Mouse (Mus musculus) T-cell, adult 2 months (primary cell): ENCODE data around the gene Them5.
A peak's percentile ranks its signal among the peaks of the same experiment; 100 is the strongest.

Experiments
- DNase-seq: peaks from one replicate; pipeline ENCODE4 v3.0.0; 2022; ENCODE audit warnings: low spot score

The Them5 gene

DNA sequence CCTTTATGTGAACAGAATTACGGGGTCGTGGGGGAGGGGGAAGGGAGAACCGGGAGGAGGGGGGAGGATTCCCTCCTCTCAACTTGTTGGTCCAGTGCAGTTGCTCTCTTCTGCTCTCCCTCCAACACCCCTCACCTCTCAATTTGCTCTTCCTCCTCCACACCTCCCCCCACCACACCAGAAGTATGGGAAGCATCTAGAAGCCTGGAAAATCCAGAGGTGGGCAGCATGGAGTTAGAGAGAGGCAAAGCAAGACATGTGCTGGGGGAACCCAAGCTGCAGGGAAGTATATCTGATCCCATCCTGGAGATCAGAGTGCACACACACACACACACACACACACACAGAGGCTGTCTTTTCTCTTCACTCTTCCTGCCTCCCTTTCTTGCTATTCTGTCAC, 30.1 kb downstream of the Them5 start:
- no peak for DNase-seq

DNA sequence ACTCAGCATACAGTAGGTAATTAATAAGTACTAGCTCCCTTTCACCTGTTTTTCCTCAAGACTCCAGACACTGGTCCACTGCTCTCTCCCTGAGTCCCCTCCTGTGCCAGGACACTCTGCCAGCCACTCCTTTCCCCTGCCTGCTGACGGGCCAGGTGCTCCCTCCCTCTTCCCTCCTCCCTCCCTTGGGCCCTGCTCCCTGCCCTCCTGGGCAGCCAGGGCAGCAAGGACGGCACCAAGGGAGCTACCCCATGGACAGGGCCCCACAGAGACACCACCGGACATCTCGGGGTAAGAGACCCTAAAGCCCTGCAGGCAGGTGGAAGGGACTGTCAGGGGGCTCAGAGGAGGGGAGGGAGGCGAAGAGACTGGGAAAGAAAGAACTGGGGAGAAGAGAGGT, 30.7 kb downstream of the Them5 start, which contains the start of gene Rorc:
Gene Rorc (plus strand): TSS at position 154 of the 400 bp plus-strand sequence.
- DNase-seq, result no peak

GRCm38 (mm10) chr3:94373090-94373489, 31.2 kb downstream of the Them5 start:
- no peak for DNase-seq

DNA sequence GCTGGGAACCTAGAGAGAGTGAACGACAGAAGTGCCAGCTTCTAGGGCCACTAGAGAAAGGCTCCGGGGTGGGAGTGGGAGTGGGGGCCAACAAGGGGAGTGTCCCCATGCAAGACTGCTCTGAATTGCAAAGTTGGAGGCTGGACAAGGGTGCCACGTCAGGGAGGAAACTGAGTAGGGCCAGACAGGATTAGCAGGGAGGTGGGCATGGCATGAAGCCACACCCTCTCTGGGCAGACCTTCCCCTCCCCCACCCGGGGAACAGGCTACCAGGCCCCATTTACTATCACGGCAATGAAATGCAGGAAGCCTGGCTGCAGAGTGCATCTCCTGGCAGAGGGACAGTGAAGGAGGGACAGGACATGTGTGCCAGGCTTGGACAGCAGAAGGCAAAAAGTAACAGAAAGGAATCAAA, 31.7 kb downstream of the Them5 start:
- no peak for DNase-seq

DNA sequence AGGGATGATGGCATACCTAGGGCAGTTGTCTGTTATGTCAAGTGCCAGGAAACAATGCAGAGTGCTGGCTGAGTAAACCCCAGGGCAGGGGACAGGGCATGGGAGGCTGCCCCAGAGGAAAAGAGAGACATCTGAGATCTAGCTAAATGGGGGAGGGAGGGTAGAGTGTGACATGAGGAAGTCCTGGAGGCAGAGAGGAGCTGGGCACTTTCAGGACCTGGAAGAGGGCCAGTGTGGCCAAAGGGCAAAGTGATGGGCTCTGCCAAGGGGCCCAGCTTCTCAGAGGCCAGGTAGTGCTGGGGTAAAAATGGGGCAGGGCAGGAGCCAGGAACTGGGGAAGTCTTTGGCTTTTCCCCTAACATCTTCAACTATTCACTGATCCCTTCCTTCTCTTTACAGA, 32.7 kb downstream of the Them5 start:
- DNase-seq, result no peak

DNA sequence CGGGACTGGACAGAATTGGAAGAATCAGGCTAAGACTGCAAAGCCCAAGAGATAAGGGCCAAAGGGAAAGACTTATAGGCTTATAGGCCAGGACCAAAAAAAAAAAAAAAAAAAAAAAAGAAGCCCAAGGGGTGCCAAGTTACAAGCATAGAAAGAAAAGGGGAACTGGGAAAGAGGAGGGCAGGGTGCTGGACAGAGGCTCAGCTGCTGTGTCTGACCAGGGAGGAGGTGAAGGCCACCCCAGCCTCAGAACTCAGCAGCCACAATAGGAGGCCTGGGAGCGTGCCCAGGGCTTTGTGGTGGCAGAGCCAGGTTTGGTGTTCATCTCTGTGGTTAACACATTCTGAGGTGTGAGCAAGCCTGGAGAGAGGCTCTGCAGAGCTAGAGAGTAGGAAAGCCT, 33.2 kb downstream of the Them5 start:
- DNase-seq, result no peak

DNA sequence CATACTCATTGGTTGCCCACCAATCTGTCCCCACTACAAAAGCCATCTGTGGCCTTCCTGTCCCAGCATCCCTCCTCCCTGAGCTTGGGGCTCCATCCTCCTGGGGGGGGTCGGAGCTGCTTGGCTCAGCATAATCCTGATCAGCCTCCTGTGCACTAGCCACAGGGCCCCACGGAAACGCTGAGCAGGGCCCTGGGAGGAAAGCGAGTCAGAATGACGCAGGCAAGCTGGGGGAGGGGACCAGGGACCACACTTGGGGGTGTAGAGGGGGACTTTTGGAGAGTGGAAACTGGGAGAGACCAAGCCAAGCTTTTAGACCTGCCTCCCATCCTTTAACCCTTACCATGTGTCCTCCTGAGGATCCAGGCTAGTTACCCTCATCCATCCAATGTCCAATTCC, 34.0 kb downstream of the Them5 start:
- no peak for DNase-seq

DNA sequence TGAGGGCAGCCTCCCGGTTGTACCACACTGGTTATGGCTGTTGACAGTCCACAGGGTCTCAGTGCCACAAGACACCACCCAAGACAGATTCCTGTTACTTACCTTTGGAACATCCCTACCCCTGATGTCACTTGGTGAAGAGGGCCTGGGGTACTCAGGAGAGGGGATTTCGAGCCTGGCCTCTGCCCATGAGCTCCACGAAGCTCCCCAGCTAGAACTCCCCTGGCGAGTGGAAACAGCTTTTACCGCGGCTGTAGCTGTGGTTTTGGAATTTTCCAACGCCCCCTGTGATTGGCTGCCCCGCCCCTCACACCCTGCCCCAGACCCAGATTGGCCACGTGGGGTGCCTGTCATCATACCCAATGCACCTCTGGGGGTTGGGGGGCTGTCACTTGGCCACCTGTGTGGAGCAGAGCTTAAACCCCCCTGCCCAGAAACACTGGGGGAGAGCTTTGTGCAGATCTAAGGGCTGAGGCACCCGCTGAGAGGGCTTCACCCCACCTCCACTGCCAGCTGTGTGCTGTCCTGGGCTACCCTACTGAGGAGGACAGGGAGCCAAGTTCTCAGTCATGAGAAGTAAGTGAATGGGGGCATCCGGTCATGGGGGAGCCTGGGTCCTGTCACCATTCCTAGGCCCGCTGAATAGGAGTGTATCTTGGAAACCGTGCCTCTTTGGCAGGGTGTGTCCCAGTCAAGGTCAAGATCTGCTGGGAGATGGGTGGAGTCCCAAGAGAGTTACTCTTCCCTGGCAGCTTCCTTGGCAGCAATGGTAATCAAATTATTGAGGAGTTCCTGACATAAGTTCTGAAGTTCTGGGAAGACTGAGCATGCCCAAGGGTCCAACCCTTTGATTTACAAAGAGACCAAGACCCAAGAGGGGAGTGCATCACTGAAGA, 35.4 kb downstream of the Them5 start:
- DNase-seq, result no peak

- DNase-seq, result no peak
These were observed 38.1 kb downstream of the Them5 start for GRCm38 (mm10) chr3:94379831-94380510.

DNA sequence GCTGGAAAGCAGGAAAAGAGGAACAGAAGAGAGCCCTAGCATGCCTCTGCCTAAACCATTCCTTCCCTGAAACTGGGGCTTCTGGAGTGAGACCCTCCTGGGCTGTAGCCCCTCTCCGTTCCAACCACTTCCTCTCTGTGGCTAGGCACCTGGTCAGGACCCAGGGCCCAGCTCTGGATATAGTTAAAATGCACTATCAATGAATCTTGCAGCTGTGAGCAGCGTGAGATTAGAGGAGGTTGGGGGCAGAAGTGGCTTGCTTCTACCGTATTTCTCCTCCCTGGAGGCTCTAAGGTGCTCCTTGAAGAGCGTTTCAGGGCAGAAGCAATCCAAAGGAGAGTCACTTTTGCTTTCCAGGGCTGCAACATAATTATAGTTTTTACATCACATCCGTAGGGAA, 40.4 kb downstream of the Them5 start:
- no peak for DNase-seq

DNA sequence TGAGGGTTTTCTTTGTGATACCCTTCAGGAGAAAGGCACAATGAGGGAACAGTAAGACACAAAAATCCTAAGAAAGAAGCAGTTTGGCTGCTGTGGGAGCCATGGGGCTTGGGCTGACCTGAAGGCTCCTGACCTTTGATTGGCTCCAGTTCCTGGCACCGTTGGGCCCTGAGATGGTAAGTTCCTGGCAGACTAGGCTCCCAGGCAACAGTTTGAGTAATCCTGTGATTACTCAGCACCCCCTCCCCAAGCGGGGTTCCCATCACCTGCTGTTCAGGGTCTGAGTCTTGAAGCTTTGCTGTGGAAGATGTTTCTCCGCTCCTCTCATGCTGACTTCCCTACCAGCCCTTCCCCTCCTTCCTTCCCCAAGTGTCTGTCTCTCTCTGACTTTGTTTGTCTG, 41.6 kb downstream of the Them5 start:
- DNase-seq, result no peak

DNA sequence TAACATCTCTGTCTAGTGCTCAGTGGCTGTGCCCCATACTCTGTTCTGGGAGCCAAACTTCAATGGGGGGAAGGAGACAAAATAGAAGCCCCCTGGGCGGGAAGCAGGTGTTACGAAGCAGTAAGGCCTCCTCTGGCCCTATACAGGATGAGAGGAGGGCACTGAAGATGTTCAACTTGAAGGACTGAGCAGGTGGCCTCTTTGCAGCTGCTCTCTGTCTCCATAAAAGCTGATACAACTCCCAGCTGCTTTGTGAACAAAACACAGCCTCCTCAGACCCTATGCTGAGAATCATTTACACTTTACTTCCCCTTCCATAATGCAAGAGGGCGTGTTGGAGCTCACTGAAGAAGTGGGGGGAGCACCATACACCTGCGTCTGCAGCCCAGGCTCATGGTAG, 44.8 kb downstream of the Them5 start:
- no peak for DNase-seq

- no peak for DNase-seq
These were observed 45.5 kb downstream of the Them5 start for GRCm38 (mm10) chr3:94387391-94387790.

- DNase-seq, result peak; percentile 48
These were observed 46.1 kb downstream of the Them5 start for GRCm38 (mm10) chr3:94388047-94388446.

GRCm38 (mm10) chr3:94389420-94389819, 47.5 kb downstream of the Them5 start:
- DNase-seq, result no peak

DNA sequence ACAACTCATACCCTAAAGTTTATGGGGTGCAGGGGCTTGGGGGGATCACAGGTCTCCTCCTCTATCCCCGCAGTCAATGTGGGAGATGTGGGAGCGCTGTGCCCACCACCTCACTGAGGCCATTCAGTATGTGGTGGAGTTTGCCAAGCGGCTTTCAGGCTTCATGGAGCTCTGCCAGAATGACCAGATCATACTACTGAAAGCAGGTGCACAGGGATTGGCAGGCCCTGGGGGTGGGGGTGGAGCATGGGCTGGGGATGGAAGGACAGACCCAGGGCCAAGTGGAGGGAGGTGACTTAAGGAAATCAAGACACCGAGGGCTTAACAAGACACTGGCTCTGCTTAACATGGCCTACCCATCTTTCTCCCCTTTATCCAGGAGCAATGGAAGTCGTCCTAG, 49.1 kb downstream of the Them5 start:
- DNase-seq, result no peak

DNA sequence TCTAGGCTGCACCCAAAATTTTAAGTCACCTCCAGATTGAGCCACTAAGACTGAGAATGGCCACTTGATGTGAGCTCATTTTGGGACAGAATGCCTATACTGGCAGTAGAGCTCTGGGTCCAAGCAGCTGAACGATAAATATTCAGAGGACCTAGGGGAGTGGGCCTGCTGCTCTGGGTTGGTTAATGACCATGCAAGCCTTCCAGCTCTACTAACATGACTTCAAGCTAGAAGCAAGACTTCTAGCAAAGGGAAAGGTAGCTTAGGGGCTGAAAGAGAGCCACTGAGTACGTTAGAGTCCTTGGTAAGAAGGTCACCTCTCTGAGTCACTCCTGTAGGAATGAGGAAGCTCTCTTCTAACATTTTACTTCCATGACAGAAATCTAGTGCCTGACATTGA, 50.2 kb downstream of the Them5 start:
- no peak for DNase-seq

DNA sequence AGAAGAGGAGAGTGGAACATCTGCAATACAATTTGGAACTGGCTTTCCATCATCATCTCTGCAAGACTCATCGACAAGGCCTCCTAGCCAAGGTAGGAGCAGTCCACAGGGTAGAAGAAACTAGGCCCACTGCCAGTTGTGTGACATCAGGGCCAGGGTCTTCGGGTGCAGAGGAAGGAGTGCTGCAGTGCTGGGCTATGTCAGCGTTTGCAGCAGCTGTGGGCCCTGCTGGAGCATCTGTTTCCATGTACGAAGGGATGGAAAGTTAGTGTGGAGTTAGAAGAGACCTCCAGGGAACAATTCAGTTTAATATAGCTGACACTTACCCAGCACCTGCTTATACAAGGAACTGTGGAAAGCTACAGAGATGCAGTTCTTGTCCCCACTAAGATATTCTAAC, 51.1 kb downstream of the Them5 start:
- DNase-seq, result no peak

DNA sequence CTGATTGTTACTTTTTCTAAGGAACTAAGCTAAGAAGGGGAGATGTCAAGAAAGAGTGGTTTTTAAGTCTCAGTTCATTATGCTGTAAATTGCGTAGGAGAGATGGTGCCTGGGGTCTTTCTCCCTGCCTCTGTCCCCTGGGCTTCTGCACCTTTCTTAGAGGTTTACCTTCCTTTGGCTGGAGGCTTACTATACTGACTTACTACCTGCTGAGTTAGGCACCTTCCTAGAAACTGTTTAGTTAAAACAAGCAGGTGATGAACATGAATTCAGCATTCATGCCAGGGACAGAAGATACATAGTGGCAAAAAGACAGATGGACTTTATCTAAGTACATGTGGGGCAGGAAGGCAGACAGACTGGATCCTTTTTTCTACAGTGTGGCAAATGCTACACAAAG, 54.4 kb downstream of the Them5 start:
- no peak for DNase-seq

GRCm38 (mm10) chr3:94396851-94397250, 55.0 kb downstream of the Them5 start:
- DNase-seq, result no peak
